Mouse (Mus musculus) intestine, postnatal 0 days (tissue): ENCODE results near the gene Gm21913. TPM values are rescaled to one million over a fixed set of nuclear protein-coding genes. Genes with fewer than 3 reads are reported as not detected.
"Not testable (repeated sequence)": the region's sequence is repeated elsewhere in the genome, so short reads cannot be mapped to it uniquely, and the experiment has no call there.

Experiments
- ATAC-seq: fragments of 200-750 bp; cut with Nextera tagmentation; 2 replicates; pipeline ENCODE4 v1.8.0; 2017; ENCODE audit warnings: mild to moderate bottlenecking, moderate TSS enrichment, moderate library complexity
- H3K27ac ChIP-seq: fragments of 300-500 bp; sonication (generic); 2 replicates; pipeline ENCODE4 v1.5.1; 2014; ENCODE audit warnings: mild to moderate bottlenecking, low read depth, low read length, moderate library complexity
- H3K27me3 ChIP-seq: fragments of 300-500 bp; sonication (generic); replicated peaks from 2 replicates; pipeline ENCODE4 v1.6.1; 2014; ENCODE audit warnings: low read length, mixed read lengths; ENCODE audit not compliant: control insufficient read depth, insufficient read depth
- H3K36me3 ChIP-seq: fragments of 300-500 bp; sonication (generic); 2 replicates; pipeline ENCODE4 v1.6.1; 2014; ENCODE audit warnings: mild to moderate bottlenecking, moderate library complexity; ENCODE audit not compliant: control insufficient read depth, insufficient read depth
- H3K4me1 ChIP-seq: fragments of 300-500 bp; sonication (generic); replicated peaks from 2 replicates; pipeline ENCODE4 v1.6.1; 2014; ENCODE audit warnings: antibody characterized with exemption, low read length, mixed read lengths; ENCODE audit not compliant: control insufficient read depth, insufficient read depth
- H3K4me2 ChIP-seq: fragments of 300-500 bp; sonication (generic); replicated peaks from 2 replicates; pipeline ENCODE4 v1.6.1; 2014; ENCODE audit warnings: low read depth, mild to moderate bottlenecking, moderate library complexity
- H3K4me3 ChIP-seq: fragments of 300-500 bp; sonication (generic); 2 replicates; pipeline ENCODE4 v1.5.1; 2014; ENCODE audit warnings: low read depth, low read length
- H3K9ac ChIP-seq: fragments of 300-500 bp; sonication (generic); 2 replicates; pipeline ENCODE4 v1.6.1; 2014; ENCODE audit warnings: mild to moderate bottlenecking, low read depth, low read length
- H3K9me3 ChIP-seq: fragments of 300-500 bp; sonication (generic); 2 replicates; pipeline ENCODE4 v1.6.1; 2016; ENCODE audit warnings: mixed run types; ENCODE audit not compliant: control insufficient read depth
- WGBS: fragments of 180-500 bp; shearing (Covaris S2); extraction: QIAGEN DNeasy Blood & Tissue Kit; methylation state at CpG from one replicate; pipeline ENCODE4 v1.1.7; 2014; 5-methylcytosine and 5-hydroxymethylcytosine counted together
- polyA plus RNA-seq: library from polyadenylated mRNA; unstranded; fragments of >200 nt; fragmentation: Nextera tagmentation; extraction: Ambion mirVana; gene quantifications from 2 replicates; pipeline ENCODE4 v1.2.1, GENCODE M21; 2015

The Gm21913 gene
- polyA plus RNA-seq = not detected in 2 replicates

DNA sequence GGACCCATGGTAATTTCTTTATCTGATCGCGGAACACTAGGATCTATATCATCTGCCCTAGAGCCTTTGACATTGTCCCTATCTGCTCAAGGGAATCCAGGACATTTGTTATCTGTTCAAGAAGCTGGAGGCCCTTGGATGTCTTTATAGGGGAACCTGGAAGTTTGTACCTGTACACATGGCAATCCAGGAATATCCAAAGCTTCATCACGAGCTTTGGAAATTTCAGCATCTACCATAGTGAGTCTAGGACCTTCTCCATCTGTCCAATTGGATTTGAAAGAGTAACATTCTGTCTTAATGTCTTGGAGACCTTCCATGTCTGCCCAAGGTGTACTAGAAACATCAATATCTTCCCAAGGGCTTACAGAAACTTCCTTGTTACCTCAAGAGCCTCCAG is at the start of gene Gm21913:
Gm21913 (plus strand) TSS at position 301 of the 400 bp plus-strand sequence.
- not testable (repeated sequence) for H3K4me3 ChIP-seq, H3K9me3 ChIP-seq, H3K4me2 ChIP-seq, H3K27ac ChIP-seq, H3K27me3 ChIP-seq, H3K36me3 ChIP-seq, H3K4me1 ChIP-seq, ATAC-seq, H3K9ac ChIP-seq
- no CpG with 5 or more reads among the region's 3 CpGs for WGBS

Other genes with a start within 250 kb of the Gm21913 start
- not detected in 2 replicates for gene Gm29110, start 153.4 kb upstream of the Gm21913 start, polyA plus RNA-seq